Mouse (Mus musculus): ENCODE data around the gene Eif5a2. TPM values are rescaled to one million over a fixed set of nuclear protein-coding genes. Genes with fewer than 3 reads are reported as not detected.
"Not testable (repeated sequence)": the region's sequence is repeated elsewhere in the genome, so short reads cannot be mapped to it uniquely, and the experiment has no call there.

Gene Eif5a2
- 0.91 and 1.1 TPM in 2 replicates for polyA plus RNA-seq (2012; rRNA removed)

GRCm38 (mm10) chr3:28780994-28781393 is at the start of gene Eif5a2:
TSS of gene Eif5a2 (plus strand) at chr3:28781276.
- DNase-seq (ENCODE audit: low read depth): peak; percentile 5

- no peak for DNase-seq (ENCODE audit: low read depth)
These were observed 46.4 kb upstream of the Eif5a2 start for GRCm38 (mm10) chr3:28734712-28735111.

GRCm38 (mm10) chr3:28736981-28737380 is 44.1 kb upstream of the Eif5a2 start:
- no peak for DNase-seq (ENCODE audit: low read depth)

DNA sequence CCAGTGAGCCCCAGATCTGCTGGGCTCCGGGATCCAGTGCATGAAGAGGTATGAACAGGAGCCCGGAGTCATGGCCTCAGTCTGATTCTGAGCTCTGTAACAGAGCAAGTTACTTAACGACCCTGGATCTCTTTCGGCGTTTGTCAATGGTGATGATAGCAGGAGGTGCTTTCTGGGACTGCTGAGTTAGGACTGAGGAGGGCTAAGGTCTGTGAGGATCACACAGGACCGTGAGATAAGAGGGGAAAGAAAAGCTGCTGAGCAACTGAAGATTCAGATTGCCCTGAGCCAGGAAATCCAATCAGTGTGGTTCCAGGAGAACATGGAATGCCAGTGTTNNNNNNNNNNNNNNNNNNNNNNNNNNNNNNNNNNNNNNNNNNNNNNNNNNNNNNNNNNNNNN is 40.7 kb upstream of the Eif5a2 start:
- DNase-seq (ENCODE audit: low read depth): no peak

DNA sequence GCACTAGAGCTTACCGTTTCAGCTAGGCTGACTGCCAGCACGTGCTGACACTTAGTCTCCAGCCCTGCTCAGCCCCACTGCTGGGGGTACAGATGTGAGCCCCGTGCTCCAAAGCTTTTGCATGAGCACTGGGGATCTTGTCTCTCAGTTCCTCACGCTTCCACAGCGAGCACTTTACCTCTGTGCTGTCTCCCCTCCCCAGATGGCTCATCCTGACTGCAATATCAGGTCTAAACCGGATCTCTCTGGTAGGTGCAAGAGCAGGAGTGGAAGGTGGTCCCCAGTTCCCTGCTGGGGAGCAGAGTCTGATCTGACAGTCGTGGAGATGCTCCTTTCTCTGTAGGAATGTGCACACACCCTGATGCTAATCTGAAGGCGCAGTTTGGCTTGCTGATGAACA is 37.8 kb upstream of the Eif5a2 start:
- no peak for DNase-seq (ENCODE audit: low read depth)

GRCm38 (mm10) chr3:28745835-28746483 is 35.1 kb upstream of the Eif5a2 start:
- DNase-seq (ENCODE audit: low read depth): peak; percentile 14

GRCm38 (mm10) chr3:28748151-28748550 is 32.9 kb upstream of the Eif5a2 start:
- no peak for DNase-seq (ENCODE audit: low read depth)

- DNase-seq (ENCODE audit: low read depth): no peak
These were observed 32.1 kb upstream of the Eif5a2 start for GRCm38 (mm10) chr3:28748956-28749355.

GRCm38 (mm10) chr3:28755477-28755876 is 25.6 kb upstream of the Eif5a2 start:
- DNase-seq (ENCODE audit: low read depth): no peak

DNA sequence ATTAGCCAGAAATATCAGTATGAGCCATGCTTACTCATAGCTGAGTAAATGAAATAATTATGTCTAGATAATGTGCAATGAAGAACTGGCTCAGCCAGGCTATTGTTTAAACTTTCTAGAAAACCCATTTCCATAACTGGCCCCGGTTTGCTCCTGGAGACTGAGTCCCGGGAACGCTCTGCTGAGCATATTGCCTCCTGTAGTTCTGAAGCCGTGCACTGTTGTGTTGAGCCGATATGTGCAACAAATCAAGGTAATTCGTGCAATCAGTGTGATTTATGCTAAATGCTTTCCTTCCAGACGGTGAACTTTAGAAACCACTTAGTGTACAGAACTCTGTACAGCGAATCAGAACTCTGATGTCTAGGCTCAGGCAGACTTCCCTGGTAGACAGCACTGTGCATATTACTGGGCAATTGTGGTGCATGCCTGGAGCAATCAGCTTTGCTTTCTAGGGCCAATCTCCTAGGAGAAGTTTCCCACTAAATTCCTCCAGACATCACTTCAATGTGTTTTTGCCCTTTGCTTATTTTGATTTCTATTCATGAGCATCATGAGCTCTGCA is 19.8 kb upstream of the Eif5a2 start:
- DNase-seq (ENCODE audit: low read depth): no peak

GRCm38 (mm10) chr3:28766935-28767334 is 14.1 kb upstream of the Eif5a2 start:
- DNase-seq (ENCODE audit: low read depth): no peak

DNA sequence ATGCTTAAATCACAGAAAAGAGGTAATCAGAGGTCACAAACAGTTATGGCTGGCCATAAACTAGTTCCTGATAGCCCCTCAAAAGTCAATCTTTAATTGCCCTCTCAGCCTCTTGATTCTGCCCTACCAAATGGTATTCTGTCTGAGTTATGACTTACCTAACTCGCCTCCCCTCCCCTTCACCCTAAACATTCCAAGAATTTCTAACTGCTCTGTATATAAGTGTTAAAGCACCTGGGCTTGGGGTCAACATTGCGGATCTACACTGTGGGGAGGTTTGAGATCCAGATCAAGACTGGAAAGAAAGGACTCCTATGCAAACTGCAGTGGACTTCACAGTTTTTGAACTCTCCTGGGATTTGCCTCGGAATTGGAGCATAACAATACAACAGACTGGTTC is 12.9 kb upstream of the Eif5a2 start:
- DNase-seq (ENCODE audit: low read depth): no peak

DNA sequence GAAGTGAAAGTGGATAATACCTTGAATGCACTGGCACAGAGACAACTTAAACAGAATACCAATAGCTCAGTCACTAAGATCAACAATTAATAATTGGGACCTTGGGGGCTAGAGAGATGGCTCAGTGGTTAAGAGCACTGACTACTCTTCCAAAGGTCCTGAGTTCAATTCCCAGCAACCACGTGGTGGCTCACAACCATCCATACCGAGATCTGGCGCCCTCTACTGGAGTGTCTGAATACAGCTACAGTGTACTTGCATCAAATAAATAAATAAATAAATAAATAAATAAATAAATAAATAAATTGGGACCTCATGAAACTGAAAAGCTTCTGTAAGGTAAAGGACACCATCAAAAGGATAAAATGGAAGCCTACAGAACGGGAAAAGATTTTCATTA is 8.2 kb upstream of the Eif5a2 start:
- DNase-seq (ENCODE audit: low read depth): not testable (repeated sequence)

GRCm38 (mm10) chr3:28775361-28775760 is 5.7 kb upstream of the Eif5a2 start:
- DNase-seq (ENCODE audit: low read depth): no peak

GRCm38 (mm10) chr3:28775958-28776357 is 5.1 kb upstream of the Eif5a2 start:
- DNase-seq (ENCODE audit: low read depth): no peak

DNA sequence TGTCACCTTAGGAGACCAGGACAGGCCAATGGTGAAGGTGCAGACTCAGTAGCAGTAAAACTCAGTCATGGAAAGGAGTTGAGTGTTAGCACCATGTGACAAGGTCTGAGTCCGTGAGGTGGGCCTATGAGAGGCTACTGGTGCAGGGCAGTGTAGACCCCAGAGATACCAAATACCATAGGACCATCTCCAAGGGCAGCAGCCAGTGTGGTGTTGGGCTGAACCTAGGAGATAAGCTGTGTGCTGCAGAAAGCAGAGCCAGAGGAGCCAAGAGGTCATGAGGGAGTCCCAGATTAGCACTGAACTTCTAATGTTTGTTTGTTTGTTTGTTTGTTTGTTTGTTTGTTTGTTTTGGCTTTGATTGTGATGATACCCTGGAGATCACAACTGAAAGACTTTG is 4.6 kb upstream of the Eif5a2 start:
- DNase-seq (ENCODE audit: low read depth): no peak

DNA sequence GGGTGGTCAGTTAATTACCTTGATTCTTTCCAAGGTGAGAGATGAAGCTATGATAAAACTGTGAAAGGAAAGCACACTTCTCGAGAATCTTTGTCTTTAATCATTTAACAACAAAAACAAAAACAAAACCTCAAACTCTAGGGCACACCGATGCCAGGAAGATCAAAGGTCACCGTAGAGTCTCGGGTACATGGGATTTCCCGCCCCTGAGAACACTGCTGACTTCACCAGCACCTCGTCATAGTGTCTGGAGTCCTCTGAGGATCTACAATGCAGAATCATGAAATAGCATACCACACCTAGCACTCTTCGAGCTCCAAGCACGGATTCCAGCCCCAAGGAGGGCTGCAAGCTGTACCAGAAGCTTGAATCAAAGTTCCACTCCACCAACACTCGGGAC is 565 bp upstream of the Eif5a2 start:
- DNase-seq (ENCODE audit: low read depth): no peak

DNA sequence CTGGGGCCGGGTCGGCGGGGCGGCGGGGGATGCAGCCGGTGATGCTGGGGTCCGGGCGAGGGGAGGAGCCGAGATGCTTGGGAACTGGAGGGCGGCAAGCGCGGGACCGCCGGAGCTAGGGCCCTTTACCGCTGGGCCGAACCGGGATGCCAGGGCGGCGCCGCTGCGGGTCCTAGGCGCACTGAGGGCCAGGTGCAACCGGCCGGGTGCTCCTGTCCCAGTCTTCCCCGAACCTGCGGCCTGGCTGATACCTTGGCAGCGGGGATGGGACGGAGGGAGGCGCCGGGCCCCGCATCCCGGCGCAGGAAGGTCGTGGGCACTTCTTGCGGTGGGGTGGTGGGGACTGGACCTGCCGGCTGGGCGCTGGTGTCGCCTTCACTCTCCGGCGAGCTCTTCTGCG is 346 bp downstream of the Eif5a2 start:
- DNase-seq (ENCODE audit: low read depth): no peak

GRCm38 (mm10) chr3:28781848-28782247 is 772 bp downstream of the Eif5a2 start:
- DNase-seq (ENCODE audit: low read depth): no peak

GRCm38 (mm10) chr3:28784176-28784575 is 3.1 kb downstream of the Eif5a2 start:
- DNase-seq (ENCODE audit: low read depth): no peak

- DNase-seq (ENCODE audit: low read depth): no peak
These were observed 13.8 kb downstream of the Eif5a2 start for GRCm38 (mm10) chr3:28794835-28795234.

GRCm38 (mm10) chr3:28805301-28806097 is 24.4 kb downstream of the Eif5a2 start, which contains the start of gene Rpl22l1:
TSS of gene Rpl22l1 (plus strand) at chr3:28805436.
- DNase-seq (ENCODE audit: low read depth): peak; percentile 75

Measured in gonadal fat pad, adult 2 months (tissue).